Mouse (Mus musculus) erythroid progenitor cell, adult 5-6 weeks (primary cell): Measurements from ENCODE around the gene Unc45a. TPM values are rescaled to one million over a fixed set of nuclear protein-coding genes. Genes with fewer than 3 reads are reported as not detected.
"Not testable (repeated sequence)": the region's sequence is repeated elsewhere in the genome, so short reads cannot be mapped to it uniquely, and the experiment has no call there.

Experiments used
- ATAC-seq: replicated peaks from 2 replicates; pipeline ENCODE4 v1.8.0; 2016; ENCODE audit warnings: moderate number of reproducible peaks, mild to moderate bottlenecking, moderate TSS enrichment, inconsistent platforms; ENCODE audit not compliant: poor library complexity, low FRiP score, severe bottlenecking
- total RNA-seq, 2 experiments: library from RNA; stranded (forward) in 1 of 2; stranded (reverse) in 1 of 2; fragments of 150-400 nt in 1 of 2; fragments of 186-747, 209-891 nt in 1 of 2; gene quantifications; 2 replicates each; pipeline versions ENCODE4 v1.2.3 to v1.2.4; 2015 to 2017; ENCODE audit warnings: low replicate concordance in 2 of 2

Unc45a gene
- total RNA-seq, 2 experiments from 2014 or later, result 2.2 to 2.5 TPM

DNA sequence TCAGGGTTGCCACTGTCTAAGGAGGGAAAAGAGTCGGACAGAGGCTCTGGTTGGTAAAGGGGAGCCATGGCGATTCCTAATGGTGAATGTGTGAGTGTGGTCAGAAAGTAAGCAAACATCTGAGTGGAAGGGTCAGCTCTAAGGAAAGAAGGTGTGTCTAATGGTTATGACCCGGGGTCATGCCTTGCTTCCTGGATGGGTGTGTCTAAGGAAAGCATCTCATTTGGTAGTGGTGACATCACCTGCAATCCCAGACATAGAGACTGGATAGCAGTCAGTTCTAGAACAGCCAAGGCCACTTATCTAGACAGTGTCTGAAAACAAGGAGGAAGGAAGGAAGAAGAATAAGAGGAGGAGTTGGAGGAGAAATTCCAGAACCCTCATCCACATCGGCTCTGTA is 6.0 kb downstream of the Unc45a start:
- no peak for ATAC-seq

DNA sequence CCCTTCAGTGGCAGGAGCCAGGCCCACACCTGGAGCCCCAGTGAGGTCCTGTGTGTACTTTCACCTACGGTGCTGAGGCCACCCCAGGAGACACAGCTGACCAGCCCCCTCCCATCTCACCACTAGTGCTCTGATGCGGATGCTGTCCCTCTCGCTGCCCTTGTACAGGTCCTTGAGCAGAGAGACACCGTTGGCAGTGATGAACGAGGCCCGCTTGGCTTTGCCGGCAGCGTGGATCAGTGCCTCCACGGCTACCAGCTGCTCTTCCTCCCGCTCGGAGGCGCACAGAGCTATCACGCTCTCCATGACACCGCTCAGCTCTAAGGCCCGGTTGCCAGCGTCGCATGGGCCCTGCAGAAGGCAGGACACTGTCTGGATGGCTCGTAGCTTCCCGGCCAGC is 9.4 kb downstream of the Unc45a start:
- ATAC-seq, result no peak

DNA sequence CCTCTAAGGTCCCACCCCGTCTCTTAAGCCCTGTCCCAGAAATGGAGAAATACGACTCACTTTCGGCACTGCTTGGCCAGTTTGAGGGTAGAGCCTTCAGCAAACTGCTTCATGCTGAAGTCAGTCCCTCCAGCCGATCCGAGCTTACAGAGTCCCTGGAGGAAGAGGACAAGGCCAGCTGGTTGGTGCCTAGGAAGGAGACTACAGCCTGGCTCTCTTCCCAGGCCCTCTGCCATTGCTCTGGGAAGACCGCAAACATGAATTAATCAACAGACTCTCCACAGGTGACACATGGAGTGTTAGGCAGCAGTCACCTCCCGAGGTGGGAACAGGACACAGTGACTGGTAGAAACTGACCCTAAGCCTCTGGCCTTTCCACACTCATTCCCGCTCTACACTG is 10.5 kb downstream of the Unc45a start:
- ATAC-seq, result no peak

DNA sequence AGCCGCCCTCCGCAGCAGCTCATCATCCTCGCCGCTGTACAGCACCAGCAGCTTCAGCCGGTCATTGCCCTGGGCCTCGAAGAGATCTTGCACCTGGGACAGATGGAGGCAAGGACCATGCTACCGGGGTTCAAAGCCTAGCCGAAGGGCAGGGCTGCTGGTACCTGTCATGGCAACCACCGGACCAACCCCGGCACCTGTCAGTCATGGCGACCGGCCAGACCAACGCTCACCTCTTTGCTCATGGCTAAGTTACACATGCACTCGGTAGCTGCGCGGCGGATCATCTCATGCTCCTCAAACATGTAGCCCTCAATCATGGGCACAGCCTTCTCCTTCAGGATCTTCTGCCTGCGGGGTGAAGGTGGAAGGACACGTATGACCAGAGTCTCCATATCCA is 14.7 kb downstream of the Unc45a start:
- no peak for ATAC-seq

DNA sequence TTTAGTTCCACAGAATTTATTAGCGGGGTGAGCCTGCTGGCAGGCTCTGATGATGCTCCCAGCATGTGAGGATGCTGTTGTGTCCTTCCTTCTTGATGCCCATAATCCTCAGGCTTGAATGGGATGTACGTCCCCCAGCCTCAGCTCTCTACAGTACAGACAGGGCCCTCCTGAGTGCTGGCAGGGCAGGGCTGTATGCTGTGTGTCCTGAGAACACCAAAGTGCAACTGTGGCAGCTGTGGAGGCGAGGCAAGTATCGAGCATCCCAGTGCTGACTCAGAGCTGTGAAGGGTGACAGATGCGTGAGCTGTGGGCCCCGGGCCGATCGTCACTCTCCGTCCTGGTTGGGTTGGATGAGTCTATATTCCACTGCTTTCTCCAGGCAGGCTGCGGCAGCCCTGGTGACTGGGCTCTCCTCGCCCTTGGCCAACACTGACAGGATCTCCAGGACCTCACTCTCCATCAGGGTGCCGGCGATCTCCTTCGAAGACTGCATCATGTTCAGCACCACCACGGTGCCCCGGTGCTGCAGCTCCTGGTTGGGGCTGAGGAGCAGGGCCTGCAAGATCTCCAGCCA is 15.4 kb downstream of the Unc45a start:
- ATAC-seq, result no peak

DNA sequence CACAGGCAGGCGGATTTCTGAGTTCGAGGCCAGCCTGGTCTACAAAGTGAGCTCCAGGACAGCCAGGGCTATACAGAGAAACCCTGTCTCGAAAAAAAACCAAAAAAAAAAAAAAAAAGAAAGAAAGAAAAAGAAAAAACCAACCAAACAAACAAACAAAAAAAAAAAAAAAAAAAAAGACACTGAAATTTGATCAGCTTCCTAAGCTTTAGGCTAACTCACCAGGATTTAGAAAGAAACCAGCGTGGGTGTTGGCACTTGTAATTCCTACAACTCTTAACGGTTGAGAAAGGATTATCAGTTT is 16.0 kb downstream of the Unc45a start:
- not testable (repeated sequence) for ATAC-seq

DNA sequence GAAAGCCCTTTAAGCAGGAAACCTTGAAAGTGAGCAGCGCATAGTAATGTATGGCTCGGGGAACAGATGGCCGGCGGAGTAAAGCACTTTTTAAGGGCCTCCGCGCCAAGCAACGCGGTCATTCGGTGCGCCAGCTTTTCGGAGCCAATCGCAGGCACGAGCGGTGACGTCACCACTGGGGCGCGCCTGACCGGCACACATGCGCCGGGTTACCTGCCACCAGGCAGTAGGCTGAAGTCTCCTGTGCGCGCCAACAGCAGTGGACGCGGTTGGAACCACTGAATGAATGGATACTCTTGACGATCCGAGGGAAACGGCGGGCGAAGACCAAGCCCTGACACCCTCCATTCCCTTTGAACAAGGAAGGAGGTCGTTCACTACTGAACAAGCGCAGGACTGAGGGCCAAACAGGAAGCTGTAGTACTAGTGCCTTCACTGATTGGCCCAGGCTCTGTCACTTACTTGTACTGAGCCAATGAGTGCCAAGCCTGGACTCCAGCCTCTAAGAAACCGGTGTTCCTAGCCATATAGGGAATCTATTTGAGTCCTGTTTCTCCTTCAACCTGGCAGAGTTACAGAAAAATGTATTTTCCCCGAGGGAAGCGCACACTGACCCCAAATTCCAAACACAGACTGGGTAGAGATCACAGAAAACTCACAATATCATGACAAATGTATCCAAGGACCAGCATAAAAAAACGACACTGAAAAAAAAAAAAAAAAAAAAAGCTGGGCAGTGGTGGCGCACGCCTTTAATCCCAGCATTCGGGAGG is 16.6 kb downstream of the Unc45a start, which contains the start of gene Rccd1:
Rccd1 (minus strand) TSS at position 412 of the 773 bp plus-strand sequence.
- ATAC-seq, result peak; percentile 95

DNA sequence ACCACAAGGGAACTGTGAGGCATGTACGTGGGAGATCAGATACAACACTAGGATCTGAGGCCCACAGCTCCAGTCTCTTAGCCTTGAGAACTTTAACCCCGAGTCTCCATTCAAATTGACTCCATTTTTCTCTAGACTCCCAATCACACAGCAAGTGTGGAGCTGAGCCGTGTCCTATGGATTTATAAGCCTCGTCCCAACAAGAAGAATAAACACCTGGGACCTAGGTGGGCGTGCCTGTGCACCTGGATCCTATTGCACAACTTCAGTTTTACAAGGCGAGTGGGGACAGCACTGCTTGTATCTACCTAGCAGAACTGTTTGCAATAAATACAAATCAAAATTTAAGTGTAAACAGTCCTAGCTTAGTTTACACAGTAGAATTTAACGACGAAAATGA is 17.5 kb downstream of the Unc45a start:
- ATAC-seq, result no peak

DNA sequence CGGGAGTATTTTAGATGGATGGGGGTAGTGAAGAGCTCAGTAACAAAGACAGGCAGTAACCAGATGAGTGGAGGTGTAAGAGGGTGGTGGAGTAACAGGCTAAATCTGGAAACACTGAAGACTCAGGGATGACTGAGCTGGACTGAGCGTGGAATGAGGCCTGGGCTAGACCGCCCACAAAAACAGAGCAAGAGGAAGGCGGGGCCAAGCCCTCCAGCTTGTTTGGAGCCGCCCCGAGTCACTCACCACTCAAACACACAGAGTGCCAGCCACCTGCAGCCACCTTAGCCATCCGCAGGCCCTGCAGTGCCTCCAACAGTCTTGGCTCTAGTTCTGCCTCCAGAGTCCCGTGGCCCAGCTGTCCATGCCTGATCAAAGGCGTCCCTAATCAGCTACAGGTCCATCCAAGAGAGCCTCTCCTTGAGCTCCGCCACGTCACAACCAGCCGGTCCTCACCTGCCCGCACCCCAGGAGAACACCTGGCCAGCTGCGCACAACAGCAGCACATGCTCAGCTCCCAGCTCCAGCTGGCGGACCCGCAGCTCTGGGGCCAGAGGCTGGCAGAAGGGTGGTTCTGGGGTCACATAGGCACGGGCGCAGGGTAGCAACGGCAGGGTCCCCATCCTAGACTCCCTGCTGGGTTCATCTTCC is 20.8 kb downstream of the Unc45a start:
- no peak for ATAC-seq

DNA sequence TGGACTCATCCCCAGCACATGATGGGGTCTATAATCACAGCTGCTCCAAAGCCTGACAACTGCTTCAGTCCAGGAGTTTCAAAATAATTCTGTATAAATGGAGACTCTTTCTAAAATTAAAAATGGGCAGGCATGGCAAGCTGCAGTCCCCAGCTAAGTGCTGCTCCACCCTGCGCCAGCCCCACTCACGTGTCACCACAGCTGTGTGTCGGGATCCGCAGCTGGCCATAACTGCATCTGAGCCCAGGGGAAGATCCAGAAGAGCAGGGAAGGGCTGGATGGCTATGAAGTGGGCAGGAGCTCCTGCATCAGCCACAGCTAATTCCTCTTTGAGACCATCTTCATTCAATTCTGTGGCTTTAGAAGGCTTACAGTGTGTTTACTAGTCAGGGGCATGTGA is 22.1 kb downstream of the Unc45a start:
- ATAC-seq, result 0 out of 2 replicates have a peak, but pooled peaks have one; percentile 13

DNA sequence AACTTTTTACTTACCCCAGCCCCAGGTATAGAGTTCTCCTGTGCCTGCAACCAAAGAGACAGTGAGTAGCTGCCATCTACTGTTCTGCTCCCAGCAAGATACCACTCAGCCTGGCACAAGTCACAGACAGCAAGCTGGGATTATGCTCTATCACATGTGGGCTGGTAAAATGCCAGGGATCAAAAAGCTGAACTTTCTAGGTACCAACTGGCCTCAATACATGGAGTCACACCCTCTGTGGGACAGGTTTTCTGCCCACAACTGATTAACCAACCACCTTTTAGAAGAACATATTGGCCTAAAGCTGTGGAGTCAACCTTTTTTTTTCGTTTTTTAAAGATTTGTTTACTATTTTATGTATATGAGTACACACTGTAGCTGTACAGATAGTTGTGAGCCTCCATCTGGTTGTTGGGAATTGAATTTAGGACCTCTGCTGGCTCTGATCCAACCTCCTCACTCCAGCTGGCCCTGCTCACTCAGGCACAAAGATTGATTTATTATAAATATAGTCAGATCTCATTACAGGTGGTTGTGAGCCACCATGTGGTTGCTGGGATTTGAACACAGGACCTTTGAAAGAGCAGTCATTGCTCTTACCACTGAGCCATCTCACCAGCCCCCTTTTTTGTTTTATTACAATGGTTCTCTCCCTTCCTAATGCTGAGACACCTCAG is 23.2 kb downstream of the Unc45a start:
- ATAC-seq, result no peak

DNA sequence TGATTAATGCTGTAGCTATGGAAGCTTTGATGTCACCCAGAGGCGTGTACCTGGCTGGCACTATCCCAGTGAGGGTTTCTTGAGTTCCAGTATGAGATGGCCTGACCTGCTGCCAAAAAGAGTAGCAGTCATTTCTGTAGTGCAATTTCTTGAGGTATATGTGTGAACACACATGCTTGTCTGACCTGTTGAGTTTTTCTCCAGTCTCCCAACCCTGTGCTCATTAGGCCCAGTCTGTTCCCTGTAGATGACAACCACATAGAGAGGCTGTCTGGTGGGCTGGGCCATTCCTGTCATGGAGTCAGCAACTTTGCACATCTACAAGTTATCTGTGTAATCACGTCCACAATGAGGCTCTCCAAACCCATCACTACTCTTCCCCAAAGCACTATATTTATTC is 25.1 kb downstream of the Unc45a start:
- ATAC-seq, result no peak

DNA sequence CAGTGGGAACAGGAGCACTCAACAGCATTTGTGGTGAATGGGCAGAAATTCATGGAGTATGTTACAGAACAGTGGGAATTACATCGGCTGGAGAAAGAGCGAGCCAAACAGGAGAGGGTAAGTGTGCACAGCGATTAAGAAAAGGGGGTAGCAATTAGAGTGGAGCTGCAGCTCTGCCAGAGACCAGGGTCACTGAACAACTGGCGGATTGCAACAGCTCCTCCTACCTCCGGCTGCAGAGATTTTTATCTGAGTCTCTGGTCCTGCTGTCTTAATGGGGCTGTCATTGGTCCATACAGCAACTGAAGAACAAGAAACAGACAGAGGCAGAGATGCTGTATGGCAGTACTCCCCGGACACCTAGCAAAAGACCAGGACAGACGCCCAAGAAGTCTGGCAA is 30.0 kb downstream of the Unc45a start:
- no peak for ATAC-seq

DNA sequence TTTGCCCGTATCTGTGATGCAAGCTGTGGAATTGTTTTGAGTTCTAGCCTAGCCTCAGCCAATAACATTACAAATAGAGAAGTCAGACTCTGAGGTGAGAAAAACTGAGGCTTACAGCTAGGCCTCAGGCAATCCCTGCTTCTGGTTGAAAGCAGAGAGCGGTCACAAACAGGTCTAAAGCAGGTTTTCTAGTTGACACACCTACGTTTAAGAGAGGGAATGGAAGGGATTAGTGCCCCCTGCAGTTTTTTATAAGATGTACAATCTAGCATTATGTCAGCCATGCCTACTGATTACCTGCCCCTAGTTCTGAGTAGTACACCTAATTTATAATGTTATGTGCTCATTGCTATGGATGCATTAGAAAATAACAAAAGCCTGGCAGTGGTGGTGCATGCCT is 33.0 kb downstream of the Unc45a start:
- no peak for ATAC-seq

DNA sequence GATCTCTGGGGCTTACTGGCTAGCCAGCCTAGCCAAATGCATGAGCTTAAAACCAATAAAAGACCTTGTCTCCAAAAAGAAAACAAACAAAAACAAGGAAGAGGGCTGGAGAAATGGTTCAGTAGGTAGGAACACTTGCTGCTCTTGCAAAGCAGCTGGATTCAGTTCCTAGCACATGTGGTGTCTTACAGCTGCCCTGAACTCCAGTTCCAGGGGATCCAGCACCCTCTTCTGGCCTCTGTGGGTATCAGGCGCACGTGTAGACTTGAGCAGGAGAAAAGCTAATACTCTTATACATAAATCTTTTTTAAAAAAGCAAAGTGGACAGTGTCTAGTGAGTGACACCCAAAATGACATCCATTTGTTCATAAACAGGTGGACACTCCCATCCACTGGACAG is 39.3 kb downstream of the Unc45a start:
- no peak for ATAC-seq

DNA sequence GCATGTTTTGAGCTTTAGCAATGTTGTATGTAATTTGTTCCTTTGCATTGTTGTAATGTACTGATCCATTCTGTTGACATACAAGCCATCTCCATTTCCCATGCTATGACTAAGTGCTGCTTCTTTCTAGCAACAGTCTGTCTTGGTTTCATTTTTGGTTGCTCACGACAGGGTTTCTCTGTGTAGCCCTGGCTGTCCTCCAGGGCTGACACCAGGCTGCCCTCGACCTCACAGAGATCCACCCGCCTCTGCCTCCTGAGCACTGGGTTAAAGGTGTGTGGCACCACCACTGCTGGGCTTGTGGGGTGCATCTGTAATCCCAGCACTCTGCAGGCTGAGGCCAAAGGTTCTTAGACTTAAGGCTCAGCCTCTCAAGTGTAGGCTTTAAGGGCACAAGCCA is 41.2 kb downstream of the Unc45a start:
- no peak for ATAC-seq

DNA sequence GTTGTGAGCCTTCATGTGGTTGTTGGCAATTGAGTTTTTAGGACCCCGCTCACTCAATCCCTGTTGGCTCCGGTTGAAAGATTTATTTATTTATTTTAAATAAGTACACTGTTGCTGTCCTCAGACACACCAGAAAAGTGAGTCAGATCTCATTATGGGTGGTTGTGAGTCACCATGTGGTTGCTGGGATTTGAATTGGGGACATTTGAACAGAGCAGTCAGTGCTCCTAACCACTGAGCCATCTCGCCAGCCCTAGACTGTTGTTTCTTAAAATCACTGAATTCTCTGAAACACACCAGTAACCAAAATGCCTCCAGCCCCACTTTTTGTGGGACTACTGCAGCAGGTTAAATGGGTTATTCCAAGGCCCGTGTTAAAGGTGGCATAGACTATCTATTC is 42.1 kb downstream of the Unc45a start:
- no peak for ATAC-seq

DNA sequence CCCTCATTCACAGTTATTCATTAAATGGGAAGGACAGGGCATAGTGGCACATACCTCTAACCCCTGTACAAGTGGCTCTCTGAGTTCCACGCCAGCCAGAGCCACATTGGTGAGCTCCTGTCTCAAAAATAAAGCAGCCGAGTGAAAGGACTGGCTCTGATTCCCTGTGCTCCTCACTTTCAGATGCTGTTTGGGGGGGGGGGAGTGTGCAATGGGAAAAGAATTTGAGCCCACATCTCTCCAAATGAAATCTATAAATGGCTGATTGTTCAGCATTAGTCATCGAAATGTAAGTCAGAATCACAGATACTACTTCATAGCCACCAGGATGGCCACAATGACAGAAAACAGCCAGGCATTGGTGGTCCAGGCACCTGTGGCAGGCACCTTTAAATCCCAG is 43.8 kb downstream of the Unc45a start:
- no peak for ATAC-seq

DNA sequence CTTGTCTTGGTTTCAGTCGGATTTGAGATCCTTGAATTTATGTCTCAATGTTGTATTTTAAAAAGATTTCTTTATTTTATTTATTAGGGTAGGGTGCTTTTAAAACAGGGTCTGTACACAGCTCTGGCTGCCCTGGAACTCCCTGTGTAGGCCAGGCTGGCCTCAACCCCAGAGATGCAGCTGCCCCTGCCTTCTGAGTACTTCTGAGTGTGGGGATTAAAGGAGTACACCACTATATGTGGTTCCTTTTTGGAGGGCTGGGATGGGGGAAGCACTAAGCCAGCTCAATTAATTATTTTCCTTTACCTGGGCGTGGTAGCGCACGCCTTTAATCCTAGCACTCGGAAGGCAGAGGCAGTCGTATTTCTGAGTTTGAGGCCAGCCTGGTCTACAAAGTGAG is 44.3 kb downstream of the Unc45a start:
- ATAC-seq, result no peak

DNA sequence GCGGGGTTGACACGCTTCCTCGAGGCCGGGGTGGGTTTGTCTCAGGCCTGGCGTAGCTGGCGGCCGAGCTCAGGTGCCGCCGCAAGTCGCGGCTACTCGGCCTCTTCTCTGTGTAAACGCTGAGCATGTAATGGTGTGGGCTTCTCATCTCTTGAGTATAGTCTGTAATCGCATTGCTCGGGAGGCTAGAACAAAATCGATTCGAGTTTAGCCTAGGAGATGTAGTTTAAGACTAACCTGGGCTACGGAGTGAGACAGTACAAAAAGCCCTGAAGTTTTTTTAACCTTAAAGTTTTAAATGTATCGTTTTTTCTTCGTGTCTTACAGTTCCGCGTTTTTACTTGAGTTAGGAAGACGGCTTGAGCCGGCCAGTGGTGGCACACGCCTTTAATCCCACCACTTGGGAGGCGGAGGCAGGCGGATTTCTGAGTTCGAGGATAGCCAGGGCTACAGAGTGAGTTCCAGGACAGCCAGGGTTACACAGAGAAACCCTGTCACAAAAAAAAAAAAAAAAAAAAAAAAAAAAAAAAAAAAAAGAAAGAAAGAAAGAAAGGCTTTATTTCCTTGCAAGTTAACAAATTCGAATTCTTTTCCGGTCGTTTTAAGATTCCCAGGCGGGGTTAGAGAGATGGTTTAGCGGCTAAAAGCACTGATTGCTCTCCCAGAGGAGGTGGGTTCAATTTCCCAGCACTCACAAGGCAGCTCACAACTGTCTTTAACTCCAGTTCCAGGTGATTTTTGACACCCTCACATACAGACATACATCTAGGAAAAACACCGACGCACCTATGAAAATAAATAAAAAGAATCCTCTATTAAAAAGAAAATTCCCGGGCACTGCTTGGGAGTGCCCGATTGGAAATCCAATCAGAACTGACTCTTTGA is 45.8 kb downstream of the Unc45a start:
- peak; percentile 36; the same call in 1 of the 2 replicates for ATAC-seq
